In genomic region chr7:109957996-109958789, GRCm38 (mm10) we compare ENCODE assay signal across 8 mouse cellular contexts. TPM values are rescaled to one million over a fixed set of nuclear protein-coding genes. Genes with fewer than 3 reads are reported as not detected.
DNase-seq lines count a peak whose midpoint lies in the region; ATAC-seq and TF ChIP-seq lines count a peak whose summit lies in the region.

No protein-coding gene starts in this region.

- H3K27ac ChIP-seq in heart, embryonic 10.5 days, result 0 out of 2 replicates have a peak overlapping the region, but pooled peaks have one; percentile 17
- H3K27ac ChIP-seq in heart, postnatal 0 days (ENCODE audit: low read depth), result peak overlapping the region; percentile 93; the same call in 1 of the 2 replicates
- no peak overlapping the region for H3K27ac ChIP-seq in macrophage

- DNase-seq in heart, embryonic 10.5 days (ENCODE audit: low spot score), result no peak
- no peak for DNase-seq in heart, adult 8-10 months (ENCODE audit: low spot score)
- DNase-seq in G1E (ENCODE audit: low spot score), result no peak
- DNase-seq in heart, postnatal 0 days (ENCODE audit: low spot score), result peak; percentile 11
- DNase-seq in embryo, embryonic 9.5 days (ENCODE audit: extremely low spot score), result no peak
- no peak for DNase-seq in gastrocnemius, postnatal 10 days
- DNase-seq in gastrocnemius, postnatal 25 days, result no peak

- H3K36me3 ChIP-seq in heart, embryonic 10.5 days, result no peaks in the 10 kb centered on the region
- H3K36me3 ChIP-seq in G1E (replicated peaks) (peaks cover 3% of the 10 kb centered on the region), macrophage (ENCODE audit: inconsistent target) (no peaks in the 10 kb centered on the region)
- no peaks in the 10 kb centered on the region for H3K36me3 ChIP-seq in heart, postnatal 0 days (replicated peaks; ENCODE audit: control insufficient read depth, insufficient read depth, low read length)

- H3K4me2 ChIP-seq in heart, postnatal 0 days (ENCODE audit: low read depth, low read length), result peak overlapping the region; percentile 83

- H3K27me3 ChIP-seq in heart, embryonic 10.5 days (ENCODE audit: insufficient read depth, poor library complexity, severe bottlenecking), result no peaks in the 10 kb centered on the region
- H3K27me3 ChIP-seq in G1E (ENCODE audit: insufficient read depth, low read length), result no peaks in the 10 kb centered on the region
- no peaks in the 10 kb centered on the region for H3K27me3 ChIP-seq in heart, postnatal 0 days (ENCODE audit: control insufficient read depth, insufficient read depth, low read length)

- no peak for TF ChIP-seq CTCF in G1E (IDR thresholded peaks at IDR 0.05; ENCODE audit: low read depth, low read length)
- TF ChIP-seq CTCF in heart, postnatal 0 days (IDR thresholded peaks at IDR 0.05; ENCODE audit: low read depth), result no peak

- WGBS in heart, embryonic 10.5 days, result 66% methylated on average over 8 of the region's 8 CpGs
- 44% methylated on average over 8 of the region's 8 CpGs for WGBS in heart, postnatal 0 days
- WGBS in macrophage (ENCODE audit: missing documents), result 56% methylated on average over 8 of the region's 8 CpGs

- H3K79me2 ChIP-seq in macrophage (ENCODE audit: inconsistent target), result peaks cover 63% of the 10 kb centered on the region

- H3K9me3 ChIP-seq in heart, embryonic 10.5 days, result no peaks in the 10 kb centered on the region
- no peaks in the 10 kb centered on the region for H3K9me3 ChIP-seq in G1E (replicated peaks)
- no peaks in the 10 kb centered on the region for H3K9me3 ChIP-seq in heart, postnatal 0 days (replicated peaks; ENCODE audit: control insufficient read depth, low read length)

- no peak for ATAC-seq in G1E (ENCODE audit: extremely low read depth, insufficient number of reproducible peaks, low FRiP score, poor library complexity, severe bottlenecking)
- ATAC-seq in heart, postnatal 0 days (ENCODE audit: insufficient read depth, low read depth), result no peak

- H3K4me1 ChIP-seq in heart, embryonic 10.5 days, result peaks cover 39% of the 10 kb centered on the region
- peaks cover 47% of the 10 kb centered on the region for H3K4me1 ChIP-seq in G1E (ENCODE audit: insufficient read depth, low read depth, low read length)
- H3K4me1 ChIP-seq in heart, postnatal 0 days (ENCODE audit: control insufficient read depth, insufficient read depth), result peaks cover 33% of the 10 kb centered on the region

- peak overlapping the region; percentile 86 for H3K4me3 ChIP-seq in heart, embryonic 10.5 days
- H3K4me3 ChIP-seq in G1E (ENCODE audit: low read depth, low read length), result peak overlapping the region; percentile 83; the same call in 1 of the 2 replicates
- H3K4me3 ChIP-seq in heart, postnatal 0 days (ENCODE audit: low read depth, low read length), result peak overlapping the region; percentile 80
- H3K4me3 ChIP-seq in macrophage (ENCODE audit: inconsistent target), result peak overlapping the region; percentile 62

- peak overlapping the region; percentile 87 for H3K9ac ChIP-seq in heart, postnatal 0 days (replicated peaks; ENCODE audit: low read depth, low read length)

- TF ChIP-seq EP300 in heart, postnatal 0 days (IDR thresholded peaks at IDR 0.05; ENCODE audit: low read depth), result no peak

RNA-seq across cellular contexts. Expression of gene Dennd5a, which starts 2.1 kb away (rescaled TPM):
- polyA plus RNA-seq in heart, embryonic 10.5 days (2016; fragmentation: Nextera tagmentation; extraction: Ambion mirVana), result 27.7 and 28.4 TPM in 2 replicates
- 100 to 1,000 TPM; 128 to 158 (median 144) TPM for total RNA-seq in heart, adult 8-10 months (2022)
- total RNA-seq in G1E (2014; fragmentation: Nextera tagmentation) (117 and 131 TPM in 2 replicates), G1E (2017) (70.4 and 74.8 TPM in 2 replicates)
- polyA plus RNA-seq in G1E (2012) (9.2 and 10.1 TPM in 2 replicates), macrophage (2018) (50.8 to 79.4 TPM (median 79.0 TPM) in 3 replicates)
- total RNA-seq in heart, postnatal 0 days (2014; rRNA removed; ENCODE audit: low replicate concordance), result 171 and 205 TPM in 2 replicates
- polyA plus RNA-seq in heart, postnatal 0 days (2015; fragmentation: Nextera tagmentation; extraction: Ambion mirVana), result 31.1 and 34.6 TPM in 2 replicates
- total RNA-seq in macrophage (2018; cell fraction: chromatin; rRNA removed), result 100 to 1,000 TPM; 116 to 908 (median 195) TPM
- 100 to 1,000 TPM in 3 of 26 experiments, 10 to 100 TPM in 23; 49.2 to 143 (median 73.8) TPM for total RNA-seq in macrophage (2018; cell fraction: cytosol; rRNA removed)
- total RNA-seq in macrophage (2018; cell fraction: nucleus; rRNA removed), result 100 to 1,000 TPM in 19 of 26 experiments, 10 to 100 TPM in 7; 77.2 to 518 (median 143) TPM
- total RNA-seq in gastrocnemius, postnatal 10 days (2021), result 10 to 100 TPM; 68.8 to 84.6 TPM
- 10 to 100 TPM; 52.1 to 53.5 TPM for total RNA-seq in gastrocnemius, postnatal 25 days (2021)

RNA-seq across cellular contexts. Expression of gene Tmem41b, which starts 28.5 kb away (rescaled TPM):
- 61.1 and 65.6 TPM in 2 replicates for polyA plus RNA-seq in heart, embryonic 10.5 days (2016; fragmentation: Nextera tagmentation; extraction: Ambion mirVana)
- 10 to 100 TPM; 41.0 to 55.2 (median 45.0) TPM for total RNA-seq in heart, adult 8-10 months (2022)
- 68.5 and 78.6 TPM in 2 replicates for total RNA-seq in G1E (2014; fragmentation: Nextera tagmentation)
- total RNA-seq in G1E (2017), result 96.3 and 105 TPM in 2 replicates
- polyA plus RNA-seq in G1E (2012), result 20.3 and 22.7 TPM in 2 replicates
- 66.4 and 93.7 TPM in 2 replicates for total RNA-seq in heart, postnatal 0 days (2014; rRNA removed; ENCODE audit: low replicate concordance)
- polyA plus RNA-seq in heart, postnatal 0 days (2015; fragmentation: Nextera tagmentation; extraction: Ambion mirVana), result 63.7 and 64.8 TPM in 2 replicates
- 10 to 100 TPM; 28.3 to 95.6 (median 56.4) TPM for total RNA-seq in macrophage (2018; cell fraction: chromatin; rRNA removed)
- 10 to 100 TPM; 48.1 to 68.1 (median 53.5) TPM for total RNA-seq in macrophage (2018; cell fraction: cytosol; rRNA removed)
- total RNA-seq in macrophage (2018; cell fraction: nucleus; rRNA removed), result 100 to 1,000 TPM in 2 of 26 experiments, 10 to 100 TPM in 24; 30.4 to 111 (median 71.6) TPM
- 49.5 to 57.5 TPM (median 51.3 TPM) in 3 replicates for polyA plus RNA-seq in macrophage (2018)
- 10 to 100 TPM; 28.6 to 41.6 TPM for total RNA-seq in gastrocnemius, postnatal 10 days (2021)
- 10 to 100 TPM; 22.3 to 28.3 TPM for total RNA-seq in gastrocnemius, postnatal 25 days (2021)

RNA-seq across cellular contexts. Expression of gene Ipo7, which starts 59.9 kb away (rescaled TPM):
- polyA plus RNA-seq in heart, embryonic 10.5 days (2016; fragmentation: Nextera tagmentation; extraction: Ambion mirVana), result 38.4 and 43.9 TPM in 2 replicates
- 10 to 100 TPM; 88.7 to 97.8 (median 95.2) TPM for total RNA-seq in heart, adult 8-10 months (2022)
- 98.0 and 100 TPM in 2 replicates for total RNA-seq in G1E (2014; fragmentation: Nextera tagmentation)
- 129 and 157 TPM in 2 replicates for total RNA-seq in G1E (2017)
- polyA plus RNA-seq in G1E (2012), result 69.2 and 78.3 TPM in 2 replicates
- 72.6 and 85.5 TPM in 2 replicates for total RNA-seq in heart, postnatal 0 days (2014; rRNA removed; ENCODE audit: low replicate concordance)
- polyA plus RNA-seq in heart, postnatal 0 days (2015; fragmentation: Nextera tagmentation; extraction: Ambion mirVana), result 24.0 and 24.3 TPM in 2 replicates
- total RNA-seq in macrophage (2018; cell fraction: chromatin; rRNA removed), result 10 to 100 TPM; 42.8 to 90.2 (median 70.0) TPM
- total RNA-seq in macrophage (2018; cell fraction: cytosol; rRNA removed), result 10 to 100 TPM; 41.7 to 64.7 (median 54.8) TPM
- 100 to 1,000 TPM in 3 of 26 experiments, 10 to 100 TPM in 23; 44.1 to 124 (median 60.1) TPM for total RNA-seq in macrophage (2018; cell fraction: nucleus; rRNA removed)
- 47.4 to 71.0 TPM (median 47.9 TPM) in 3 replicates for polyA plus RNA-seq in macrophage (2018)
- total RNA-seq in gastrocnemius, postnatal 10 days (2021), result 10 to 100 TPM; 70.7 to 72.6 TPM
- total RNA-seq in gastrocnemius, postnatal 25 days (2021), result 10 to 100 TPM; 77.7 to 82.2 TPM
